Mouse (Mus musculus): ENCODE data around the gene Gpr1. TPM values are rescaled to one million over a fixed set of nuclear protein-coding genes. Genes with fewer than 3 reads are reported as not detected.
"Not testable (repeated sequence)": the region's sequence is repeated elsewhere in the genome, so short reads cannot be mapped to it uniquely, and the experiment has no call there.

Gpr1 gene
- total RNA-seq, 4 experiments from 2014 or later: 0.15 to 0.52 (median 0.44) TPM

GRCm38 (mm10) chr1:63225009-63225408, 10.7 kb upstream of the Gpr1 start:
- DNase-seq (ENCODE audit: low spot score in 2 of 2): no peak

GRCm38 (mm10) chr1:63219277-63219676, 4.9 kb upstream of the Gpr1 start:
- no peak for DNase-seq (ENCODE audit: low spot score in 2 of 2)

- DNase-seq (ENCODE audit: low spot score in 2 of 2): no peak
Measured at GRCm38 (mm10) chr1:63214631-63215030, 288 bp upstream of the Gpr1 start.

- DNase-seq (ENCODE audit: low spot score in 2 of 2): no peak
Measured at GRCm38 (mm10) chr1:63213478-63214270, 669 bp downstream of the Gpr1 start.

- no peak for DNase-seq (ENCODE audit: low spot score in 2 of 2)
Measured at GRCm38 (mm10) chr1:63209861-63210529, 4.3 kb downstream of the Gpr1 start.

GRCm38 (mm10) chr1:63207607-63208006, 6.7 kb downstream of the Gpr1 start:
- DNase-seq (ENCODE audit: low spot score in 2 of 2): no peak

GRCm38 (mm10) chr1:63204660-63205394, 9.5 kb downstream of the Gpr1 start:
- no peak for DNase-seq (ENCODE audit: low spot score in 2 of 2)

GRCm38 (mm10) chr1:63203950-63204659, 10.2 kb downstream of the Gpr1 start:
- no peak for DNase-seq (ENCODE audit: low spot score in 2 of 2)

GRCm38 (mm10) chr1:63203471-63203870, 10.9 kb downstream of the Gpr1 start:
- DNase-seq (ENCODE audit: low spot score in 2 of 2): no peak

GRCm38 (mm10) chr1:63201672-63202071, 12.7 kb downstream of the Gpr1 start:
- no peak for DNase-seq (ENCODE audit: low spot score in 2 of 2)

- no peak for DNase-seq (ENCODE audit: low spot score in 2 of 2)
Measured at GRCm38 (mm10) chr1:63200322-63200721, 14.0 kb downstream of the Gpr1 start.

GRCm38 (mm10) chr1:63199387-63199786, 15.0 kb downstream of the Gpr1 start:
- DNase-seq (ENCODE audit: low spot score in 2 of 2): no peak

- DNase-seq (ENCODE audit: low spot score in 2 of 2): no peak
Measured at GRCm38 (mm10) chr1:63195848-63196512, 18.4 kb downstream of the Gpr1 start.

- DNase-seq (ENCODE audit: low spot score in 2 of 2): no peak
Measured at GRCm38 (mm10) chr1:63192306-63193065, 21.9 kb downstream of the Gpr1 start.

- no peak for DNase-seq (ENCODE audit: low spot score in 2 of 2)
Measured at GRCm38 (mm10) chr1:63190851-63191250, 23.5 kb downstream of the Gpr1 start.

GRCm38 (mm10) chr1:63188536-63188935, 25.8 kb downstream of the Gpr1 start:
- DNase-seq (ENCODE audit: low spot score in 2 of 2): no peak

GRCm38 (mm10) chr1:63185430-63185829, 28.9 kb downstream of the Gpr1 start:
- not testable (repeated sequence) for DNase-seq (ENCODE audit: low spot score in 2 of 2)

- DNase-seq (ENCODE audit: low spot score in 2 of 2): peak in 1 of 2 experiments; percentile 11
Measured at GRCm38 (mm10) chr1:63182636-63183270, 31.6 kb downstream of the Gpr1 start.

GRCm38 (mm10) chr1:63182212-63182611, 32.1 kb downstream of the Gpr1 start:
- DNase-seq (ENCODE audit: low spot score in 2 of 2): peak; percentile 75 to 86

- DNase-seq (ENCODE audit: low spot score in 2 of 2): no peak
Measured at GRCm38 (mm10) chr1:63181480-63181879, 32.9 kb downstream of the Gpr1 start.
